Mouse (Mus musculus) CH12F3 (cell line): ENCODE measurements around the gene Rb1.

Experiments used
- in situ Hi-C: fragments of 300-500 bp; cut with MboI; formaldehyde crosslinking; loops from 2 replicates; pipeline ENCODE4 v1.14.3; 2020; ENCODE audit warnings: low sequenced_read_pairs

The Rb1 gene

DNA sequence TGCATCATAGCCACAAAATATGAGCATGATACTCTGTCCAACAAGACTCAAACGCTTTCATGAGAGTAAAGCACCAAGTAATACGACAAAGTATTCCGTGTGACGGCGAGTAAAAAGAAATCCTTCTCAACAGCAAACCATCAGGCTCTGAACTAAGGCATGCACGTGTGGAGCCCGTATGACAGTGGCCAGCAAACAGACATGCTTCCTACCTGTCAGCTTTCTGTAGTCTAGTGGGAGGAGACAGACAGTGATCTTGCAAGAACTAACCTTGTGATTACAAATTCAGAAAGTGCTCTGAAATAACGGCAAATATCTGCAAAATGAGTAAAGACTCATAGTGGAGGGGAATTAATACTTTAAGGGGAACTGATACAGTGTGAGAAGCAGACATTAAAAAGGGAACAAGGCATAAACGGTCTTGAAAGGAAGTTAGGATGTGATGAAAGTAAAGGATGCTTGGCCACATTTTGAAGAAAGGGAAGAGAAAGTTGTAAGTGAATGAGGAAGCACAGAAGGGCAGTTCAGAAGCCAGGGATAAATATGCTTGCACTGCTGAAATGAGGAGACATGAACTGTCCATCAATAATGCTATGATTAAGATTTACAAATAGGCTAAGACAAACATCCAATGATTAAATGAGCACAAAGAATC lies 103.2 kb downstream of the Rb1 start:
- in situ Hi-C loops, result no loop called here

DNA sequence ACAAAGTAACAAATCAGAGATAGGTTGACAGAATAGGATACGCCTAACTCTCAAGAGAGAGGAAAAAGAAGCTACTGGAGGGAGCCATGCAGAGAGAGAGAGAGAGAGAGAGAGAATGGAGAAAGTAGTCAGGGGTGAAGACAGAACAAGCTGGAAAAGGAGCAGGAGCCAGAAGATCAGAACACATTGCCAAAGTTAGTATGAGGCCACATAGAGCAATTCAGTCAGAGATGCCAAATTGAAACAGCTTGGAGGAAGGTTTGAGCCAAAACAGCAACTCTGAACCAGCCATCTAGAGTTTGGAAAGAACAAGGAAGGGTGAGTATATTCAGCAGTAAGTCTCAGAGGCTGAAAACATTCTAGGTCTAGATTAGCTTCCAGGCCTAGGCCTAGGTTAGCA lies 108.6 kb downstream of the Rb1 start:
- in situ Hi-C loops, result no loop called here

DNA sequence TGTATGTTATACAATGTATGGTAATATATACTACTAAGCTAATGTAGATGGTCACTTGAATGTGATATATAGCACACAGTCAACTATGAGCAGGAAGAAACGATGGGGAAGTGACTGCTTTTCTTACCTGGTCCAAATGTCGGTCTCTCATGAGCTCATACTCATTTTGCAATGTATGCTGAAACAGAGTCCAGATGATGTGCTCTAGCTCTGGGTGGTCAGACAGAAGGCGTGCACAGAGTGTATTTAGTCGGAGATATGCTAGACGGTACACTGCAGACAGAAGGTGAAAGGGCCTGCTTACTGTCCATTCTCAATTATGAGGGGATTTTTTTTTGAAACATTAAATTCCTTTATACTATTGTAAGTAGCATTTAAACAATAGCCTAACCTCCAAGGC lies 114.1 kb downstream of the Rb1 start:
- in situ Hi-C loops, result no loop called here

DNA sequence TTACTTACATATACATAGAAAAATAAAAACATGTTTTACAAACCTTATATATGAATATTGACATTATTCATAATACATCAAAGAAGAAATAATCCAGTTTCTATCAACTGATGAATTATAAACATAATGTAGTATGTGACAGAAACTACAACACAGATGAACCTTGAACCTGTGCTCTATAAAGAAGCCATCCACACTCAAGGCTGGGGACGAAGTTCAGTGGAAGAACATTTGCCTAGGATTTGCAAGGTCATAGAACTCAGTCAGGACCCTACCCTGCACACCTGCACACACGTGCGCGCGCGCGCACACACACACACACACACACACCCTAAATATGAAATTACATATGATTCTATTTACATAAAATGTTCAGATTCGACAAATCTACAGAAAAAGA lies 115.4 kb downstream of the Rb1 start:
- in situ Hi-C loops, result no loop called here

DNA sequence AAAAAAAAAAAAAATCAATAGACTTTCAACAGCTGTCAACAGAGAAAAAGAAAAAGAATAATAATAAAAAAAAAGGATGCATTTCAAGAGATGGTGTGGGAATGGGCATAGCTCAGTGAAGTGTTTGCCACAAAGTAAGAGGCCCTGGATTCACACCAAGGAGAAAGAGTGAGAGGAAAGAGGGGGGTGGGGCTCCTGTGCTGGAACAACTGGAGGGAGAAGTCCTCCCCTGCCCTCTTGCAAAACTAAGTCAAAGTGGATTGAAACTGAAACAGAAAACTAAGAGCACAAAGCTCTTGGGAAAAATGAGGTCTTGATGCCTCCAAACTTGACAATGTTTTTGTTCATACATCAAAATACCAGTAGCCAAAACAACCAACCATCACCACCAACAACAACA lies 116.4 kb downstream of the Rb1 start:
- in situ Hi-C loops, result no loop called here

DNA sequence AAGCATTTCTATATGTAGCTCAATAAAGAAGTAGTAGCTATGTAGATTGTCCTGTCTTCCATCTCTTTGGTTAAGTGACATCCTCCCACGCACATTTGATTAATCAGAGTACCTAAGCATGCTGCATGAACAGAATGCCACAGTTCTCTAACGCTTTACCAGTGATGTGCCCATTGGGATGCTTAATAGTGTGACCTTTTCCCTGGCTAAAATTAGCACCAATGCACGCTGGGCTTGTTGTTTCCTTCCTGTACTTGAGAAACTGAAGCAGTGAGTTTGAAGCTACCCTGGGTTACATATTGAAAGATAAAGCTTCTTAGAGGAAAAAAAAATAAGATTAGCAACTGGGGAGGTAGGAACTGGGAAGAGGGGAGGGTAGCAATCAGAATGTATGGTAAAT lies 121.6 kb downstream of the Rb1 start:
- in situ Hi-C loops, result no loop called here

DNA sequence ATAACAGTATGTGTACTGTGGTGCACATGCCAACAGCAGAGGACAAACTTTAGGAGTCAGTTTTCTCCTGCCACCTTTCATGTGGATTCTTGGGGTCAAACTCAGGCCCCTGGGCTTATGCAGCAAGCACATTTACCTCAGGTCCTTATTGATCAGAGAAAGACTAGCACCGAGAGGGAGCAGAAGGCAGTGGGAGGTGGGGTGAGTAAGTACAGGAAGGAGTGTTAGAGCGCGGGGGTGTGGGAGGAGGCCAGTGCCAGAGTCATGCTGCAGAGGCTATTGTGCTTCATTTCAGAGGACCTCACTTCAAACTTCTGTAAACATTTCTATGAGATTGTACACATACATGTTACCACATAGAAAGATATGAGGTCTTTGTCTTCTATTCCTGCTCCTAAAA lies 124.2 kb downstream of the Rb1 start:
- in situ Hi-C loops, result no loop called here

DNA sequence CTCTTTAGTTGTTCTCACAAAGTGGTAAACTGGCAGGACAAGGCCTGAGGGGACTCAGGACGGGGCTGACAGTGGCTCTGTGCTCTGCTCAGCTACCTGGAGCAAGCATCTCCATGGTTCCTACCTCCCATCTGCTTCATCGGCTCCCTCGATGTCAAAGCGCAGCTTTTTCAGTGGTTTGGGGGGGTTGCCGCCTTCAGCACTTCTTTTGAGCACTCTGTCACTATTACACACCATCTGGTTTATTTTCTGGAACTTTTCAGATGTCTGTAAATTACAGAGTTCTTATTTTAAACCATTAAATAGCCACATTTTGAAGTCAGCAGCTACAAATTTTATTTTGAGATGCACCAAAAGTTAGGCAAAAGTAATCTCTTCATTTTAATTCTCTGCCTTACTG lies 126.6 kb downstream of the Rb1 start:
- in situ Hi-C loops, result no loop called here

DNA sequence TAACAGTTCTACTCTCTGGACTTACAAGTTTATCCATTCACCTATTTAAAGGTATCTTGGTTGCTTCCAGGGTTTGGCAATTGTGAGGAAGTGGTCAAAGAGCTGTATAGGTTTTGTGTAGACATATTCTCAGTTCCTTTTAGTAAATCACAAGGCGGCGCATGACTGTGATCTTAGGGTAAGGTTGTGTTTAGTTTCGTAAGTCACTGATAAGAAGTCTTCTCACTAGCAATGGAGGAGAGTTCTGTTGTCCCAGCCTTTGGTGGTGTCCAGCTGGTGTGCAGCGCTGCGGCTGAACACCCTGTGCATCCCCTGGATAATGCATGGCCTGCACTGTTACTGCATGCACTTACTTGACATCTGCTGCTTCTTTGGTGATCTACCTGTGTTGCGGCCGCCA lies 138.7 kb downstream of the Rb1 start:
- in situ Hi-C loops, result no loop called here

DNA sequence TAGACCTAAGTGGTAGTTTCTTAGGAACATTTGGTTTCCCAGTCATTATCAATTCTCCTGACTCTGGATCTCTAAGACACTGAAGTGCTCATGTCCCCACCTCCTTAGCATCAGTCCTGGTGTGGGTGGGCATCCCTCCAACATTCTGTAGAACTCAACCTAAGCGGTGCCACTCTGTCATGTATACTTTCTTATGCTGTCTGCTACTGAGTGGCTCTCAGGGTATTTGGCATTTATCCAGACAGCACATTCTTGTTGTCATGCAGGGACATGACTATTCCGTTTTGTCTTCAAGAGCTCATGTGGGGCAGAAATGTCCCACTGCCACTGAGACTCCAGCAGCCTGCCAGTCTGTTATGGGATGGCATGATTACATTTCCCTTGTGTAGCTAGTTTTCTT lies 144.5 kb downstream of the Rb1 start:
- in situ Hi-C loops, result no loop called here

DNA sequence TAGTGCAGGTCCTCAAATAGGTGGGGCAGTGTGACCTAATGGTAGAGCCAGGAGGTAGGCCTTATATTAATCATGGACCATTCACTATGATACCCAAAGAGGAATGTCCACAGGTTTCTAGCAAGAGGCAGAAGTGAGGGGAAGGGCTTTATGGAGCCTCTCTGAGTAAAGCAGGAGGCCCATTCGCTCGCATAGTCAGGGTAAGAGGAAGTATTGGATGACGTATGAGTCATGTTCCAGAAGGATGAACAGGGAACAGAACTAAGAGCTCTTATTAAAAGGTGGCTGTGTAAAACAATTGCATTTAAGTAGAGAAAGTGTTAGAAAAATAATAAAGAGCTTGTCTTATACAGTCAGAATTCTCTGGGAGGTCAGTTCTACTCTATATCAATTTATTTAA lies 145.0 kb downstream of the Rb1 start:
- in situ Hi-C loops, result no loop called here

DNA sequence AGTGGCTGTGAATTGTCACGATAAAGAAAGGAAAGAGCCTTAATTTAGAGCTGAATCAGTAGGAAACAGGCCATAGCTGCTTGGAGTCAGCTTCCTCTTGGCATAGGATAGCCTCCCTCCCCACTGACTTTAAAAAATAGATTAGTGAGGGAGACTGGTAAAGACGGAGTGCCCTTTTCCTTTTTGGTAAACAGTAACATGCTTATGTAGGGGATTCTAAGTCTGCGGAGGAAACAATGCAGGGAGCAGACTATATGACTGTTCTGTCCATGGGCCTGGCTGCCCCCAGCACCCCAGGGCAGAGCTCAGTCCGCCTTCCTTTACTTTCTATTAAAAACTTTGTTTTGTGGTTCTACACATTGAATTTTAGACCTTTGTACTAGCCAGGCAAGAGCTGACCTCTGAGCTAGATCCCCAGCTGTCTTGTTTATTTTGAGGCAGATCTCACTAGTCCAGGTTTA lies 146.4 kb downstream of the Rb1 start:
- in situ Hi-C loops, result no loop called here

DNA sequence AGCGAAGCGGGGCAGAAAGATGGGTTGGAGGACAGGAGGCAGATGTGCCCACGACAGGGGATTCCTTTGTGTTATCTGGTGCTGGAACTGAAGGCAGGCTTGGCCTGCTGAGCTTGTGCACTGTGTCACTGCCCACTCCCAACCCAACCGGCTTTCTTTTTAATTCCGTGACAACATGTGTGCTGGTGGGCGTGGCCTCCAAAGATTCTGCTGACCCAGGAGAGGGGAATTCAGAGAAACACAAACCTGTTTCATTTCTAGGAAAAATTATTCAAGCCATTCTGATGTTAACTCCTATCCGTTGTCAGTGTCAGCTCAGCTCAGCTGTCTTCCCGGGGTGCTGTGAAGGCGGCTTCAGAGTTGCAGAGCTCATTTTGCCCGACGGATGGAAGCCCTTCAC lies 147.7 kb downstream of the Rb1 start:
- in situ Hi-C loops, result no loop called here

DNA sequence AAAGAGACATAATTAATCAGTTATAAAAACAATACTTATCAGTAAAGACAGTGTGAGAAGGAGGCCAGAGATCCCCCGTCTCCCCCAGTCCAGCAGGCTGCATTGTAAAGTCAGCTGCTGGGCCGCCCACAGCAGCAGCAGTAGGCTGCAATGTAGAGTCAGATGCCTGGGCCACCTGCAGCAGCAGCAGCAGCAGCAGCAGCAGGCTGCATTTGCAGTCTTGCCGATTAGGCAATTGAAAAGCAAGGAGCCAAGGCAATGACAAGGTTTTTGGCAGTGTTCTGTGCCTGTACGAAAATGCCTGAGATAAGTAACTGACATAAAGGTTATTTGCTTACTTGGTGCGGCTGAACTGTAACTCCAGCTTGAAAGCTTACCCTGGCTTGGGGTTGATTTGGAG lies 149.4 kb downstream of the Rb1 start:
- in situ Hi-C loops, result no loop called here

DNA sequence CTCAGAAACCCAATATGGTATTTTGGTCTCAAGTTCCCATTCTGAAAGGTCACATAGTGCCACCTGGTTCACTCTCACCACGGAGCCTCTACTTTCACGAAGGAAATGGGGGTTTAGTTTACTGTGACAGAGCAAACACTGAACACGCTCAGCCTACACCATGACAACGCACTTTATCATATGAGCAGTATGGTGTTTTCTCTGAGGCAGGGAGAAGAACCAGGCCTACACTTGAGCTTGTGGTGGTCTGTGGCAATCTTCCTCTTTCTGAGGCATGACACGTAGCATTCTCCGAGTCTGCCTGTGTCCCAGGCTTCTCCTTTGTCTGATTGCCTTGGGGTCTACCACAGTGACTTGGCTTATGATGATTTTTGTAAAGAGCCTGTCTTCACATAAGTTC lies 149.8 kb downstream of the Rb1 start:
- in situ Hi-C loops, result no loop called here

DNA sequence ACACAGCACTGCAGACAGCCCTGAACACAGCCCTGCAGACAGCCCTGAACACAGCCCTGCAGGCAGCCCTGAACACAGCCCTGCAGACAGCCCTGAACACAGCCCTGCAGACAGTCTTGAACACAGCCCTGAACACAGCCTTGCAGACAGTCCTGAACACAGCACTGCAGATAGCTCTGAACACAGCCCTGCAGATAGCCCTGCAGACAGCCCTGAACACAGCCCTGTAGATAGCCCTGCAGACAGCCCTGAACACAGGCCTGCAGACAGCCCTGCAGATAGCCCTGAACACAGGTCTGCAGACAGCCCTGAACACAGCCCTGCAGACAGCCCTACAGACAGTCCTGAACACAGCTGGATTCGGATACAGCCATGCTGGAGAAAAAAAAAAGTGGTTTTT lies 150.6 kb downstream of the Rb1 start:
- in situ Hi-C loops, result no loop called here

DNA sequence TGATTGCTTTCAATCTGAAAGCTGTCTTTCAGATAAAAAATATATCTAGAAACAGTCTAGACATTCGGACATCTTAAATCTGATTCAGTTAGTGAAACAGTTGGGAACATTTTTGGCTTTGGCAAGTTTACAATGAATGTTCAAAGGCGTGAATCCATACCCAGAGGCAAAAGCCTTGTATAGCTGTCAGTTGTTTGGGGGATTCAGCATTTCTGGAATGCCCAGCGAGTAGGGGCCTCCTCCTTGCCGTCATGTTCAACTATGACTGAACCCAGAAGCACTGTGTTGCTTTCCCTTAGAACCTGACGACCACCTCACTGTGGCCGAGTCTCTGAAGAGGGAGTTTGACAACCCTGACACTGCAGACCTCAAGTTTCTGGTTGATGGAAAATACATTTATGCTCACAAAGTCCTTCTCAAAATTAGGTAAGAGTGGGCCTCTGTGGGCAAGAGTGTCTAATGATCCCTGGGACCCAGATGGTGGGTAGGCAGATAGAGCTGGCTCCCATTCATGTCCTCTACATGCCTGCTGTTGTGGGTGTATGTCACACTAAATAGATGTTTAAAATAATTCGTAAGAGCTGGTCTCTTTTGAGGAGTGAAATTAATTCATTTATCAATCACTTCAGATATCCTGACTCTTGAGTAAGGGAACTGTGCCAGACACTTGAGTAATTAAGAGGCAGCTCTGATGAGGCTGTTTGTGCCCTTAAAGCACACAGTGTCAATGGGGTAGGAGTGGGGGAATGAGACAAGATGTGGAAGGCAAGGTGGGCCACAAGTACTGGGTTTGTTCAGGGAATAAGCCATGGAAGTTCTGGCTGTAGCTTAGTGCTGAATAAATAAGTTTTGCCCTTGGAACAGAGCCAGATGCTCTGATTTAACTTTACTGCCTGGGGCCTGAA lies 151.3 kb downstream of the Rb1 start:
- in situ Hi-C loops, result no loop called here

DNA sequence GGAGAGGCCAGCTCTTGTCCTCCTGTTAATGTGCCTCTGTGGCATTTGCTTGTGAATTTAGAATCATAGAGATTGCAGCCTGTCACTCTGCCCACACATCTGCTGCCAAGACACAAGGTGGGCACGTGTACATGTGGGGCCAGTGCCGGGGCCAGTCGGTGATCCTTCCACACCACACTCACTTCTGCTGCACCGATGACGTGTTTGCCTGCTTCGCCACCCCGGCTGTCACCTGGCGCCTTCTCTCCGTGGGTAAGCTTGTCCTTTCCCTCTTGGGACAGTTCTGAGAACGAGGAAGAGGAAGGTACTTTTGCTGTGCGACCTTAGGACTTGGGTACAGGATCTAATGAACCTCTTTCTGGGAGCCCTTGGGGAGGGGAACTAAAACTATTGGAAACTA lies 152.0 kb downstream of the Rb1 start:
- in situ Hi-C loops, result no loop called here

DNA sequence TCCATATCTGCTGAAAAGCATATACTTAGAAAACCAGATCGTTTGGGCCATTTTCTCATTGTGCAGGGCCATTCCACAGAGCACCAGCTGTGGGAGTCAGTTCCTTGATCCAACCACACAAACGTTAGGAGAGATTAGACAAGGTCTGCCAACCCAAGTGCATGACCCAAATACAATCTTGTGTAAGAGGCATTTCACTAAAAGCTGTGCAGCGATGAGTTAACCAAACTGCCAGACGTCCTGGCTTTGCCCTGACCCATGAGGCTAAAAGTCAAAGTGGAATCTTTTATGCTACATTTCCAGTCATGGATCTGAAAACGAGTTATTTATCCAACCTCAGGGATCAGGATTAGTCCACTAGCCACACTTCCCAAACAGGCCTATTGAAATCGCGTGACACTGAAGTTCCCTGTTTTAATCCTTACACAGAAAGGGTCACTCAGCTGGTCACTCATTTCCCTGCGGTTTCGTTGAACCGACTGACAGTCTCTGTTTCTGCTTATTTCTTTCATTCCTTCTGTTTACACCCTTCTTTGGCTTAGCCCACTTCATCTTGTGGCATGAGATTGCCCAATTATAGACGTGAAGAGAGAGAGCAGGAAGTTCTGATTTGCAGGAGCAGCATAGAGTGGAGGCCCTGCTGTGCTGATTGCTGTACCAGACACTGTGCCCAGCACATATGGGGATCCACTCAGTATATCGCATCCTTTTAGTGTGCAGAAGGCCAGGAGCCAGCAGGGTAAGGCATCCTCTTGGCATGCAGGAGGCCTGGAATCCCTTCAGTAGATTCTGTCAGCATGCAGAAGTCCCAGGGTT lies 153.2 kb downstream of the Rb1 start:
- in situ Hi-C loops, result no loop called here

DNA sequence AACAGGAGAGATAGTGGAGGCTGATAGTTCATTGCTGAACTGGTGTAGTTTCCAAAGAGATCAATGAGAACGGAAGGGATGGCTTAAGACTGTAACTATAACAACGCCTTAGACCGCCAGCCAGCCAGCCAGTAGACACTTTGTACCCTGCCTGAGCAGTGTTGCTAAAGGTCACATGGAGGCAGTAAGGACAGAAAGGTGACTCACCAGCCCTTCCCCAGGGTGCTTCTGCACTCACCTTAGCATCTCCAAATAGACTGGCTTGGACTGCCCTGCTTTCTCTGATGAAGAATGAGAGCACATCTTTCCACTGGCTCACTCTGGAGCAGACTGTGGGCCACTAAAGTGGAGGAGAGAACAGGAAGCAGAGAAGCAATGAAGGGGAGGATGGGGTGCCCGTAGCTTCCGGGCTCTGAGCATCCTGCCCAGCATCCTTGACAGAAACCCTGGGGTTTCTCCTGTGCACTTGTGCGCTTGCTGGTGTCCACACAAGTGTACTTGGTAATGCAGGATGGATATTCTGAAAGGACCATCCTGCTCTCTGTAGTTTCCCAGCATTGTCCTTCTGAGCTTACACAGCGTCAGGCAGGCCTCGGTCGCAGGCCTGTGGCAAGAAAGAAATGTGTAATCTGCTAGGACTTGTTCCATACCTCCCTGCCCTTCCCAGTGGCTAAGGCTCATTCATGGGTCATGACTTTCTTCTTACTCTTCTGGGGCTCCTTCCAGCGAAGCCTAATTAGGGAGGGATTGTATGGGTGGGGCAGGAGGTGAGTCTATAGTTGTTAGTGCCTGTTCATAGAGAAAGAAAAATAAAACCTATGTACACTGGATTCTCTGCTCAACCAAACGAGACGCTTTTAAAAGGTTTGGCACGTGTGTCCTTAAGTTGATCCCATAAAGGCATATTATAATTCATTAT lies 155.4 kb downstream of the Rb1 start:
- in situ Hi-C loops, result no loop called here

DNA sequence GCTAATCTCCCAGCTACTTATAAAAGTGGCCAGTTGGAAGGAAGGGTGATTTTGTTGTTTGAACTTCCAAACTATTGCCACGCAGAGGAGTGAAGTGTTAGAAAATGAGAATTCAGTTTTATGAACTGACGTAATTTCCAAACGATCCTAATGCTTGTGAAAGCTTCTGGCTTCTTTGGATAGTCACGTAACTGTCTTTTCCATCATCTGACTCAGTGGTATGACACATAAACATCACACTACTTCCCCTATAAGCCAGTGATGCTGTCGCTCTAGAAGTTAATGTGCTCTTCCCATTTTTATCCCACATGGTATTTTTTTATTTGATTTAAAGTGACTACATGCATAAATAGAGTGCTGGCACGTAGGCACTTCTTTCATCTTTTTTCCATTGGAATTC lies 157.0 kb downstream of the Rb1 start:
- in situ Hi-C loops, result no loop called here
